Mouse (Mus musculus) heart, postnatal 0 days (tissue): ENCODE data around the gene Armc10. TPM values are rescaled to one million over a fixed set of nuclear protein-coding genes. Genes with fewer than 3 reads are reported as not detected.
"Not testable (repeated sequence)": the region's sequence is repeated elsewhere in the genome, so short reads cannot be mapped to it uniquely, and the experiment has no call there.

Experiments used
- ATAC-seq: fragments of 200-750 bp; cut with Nextera tagmentation; 2 replicates; pipeline ENCODE4 v1.8.0; 2017; ENCODE audit warnings: low read depth, moderate number of reproducible peaks, moderate library complexity; ENCODE audit not compliant: insufficient read depth
- DNase-seq: peaks from one replicate; pipeline ENCODE4 v3.0.0-alpha.2; 2016; ENCODE audit warnings: low spot score
- H3K27ac ChIP-seq: fragments of 300-500 bp; sonication (generic); 2 replicates; pipeline ENCODE4 v1.5.1; 2014; ENCODE audit warnings: low read depth, mild to moderate bottlenecking
- H3K27me3 ChIP-seq: fragments of 300-500 bp; sonication (generic); 2 replicates; pipeline ENCODE4 v1.6.1; 2014; ENCODE audit warnings: low read length, mixed read lengths; ENCODE audit not compliant: control insufficient read depth, insufficient read depth
- H3K36me3 ChIP-seq: fragments of 300-500 bp; sonication (generic); replicated peaks from 2 replicates; pipeline ENCODE4 v1.6.1; 2014; ENCODE audit warnings: low read length, mixed read lengths; ENCODE audit not compliant: control insufficient read depth, insufficient read depth
- H3K4me1 ChIP-seq: fragments of 300-500 bp; sonication (generic); 2 replicates; pipeline ENCODE4 v1.6.1; 2014; ENCODE audit warnings: antibody characterized with exemption; ENCODE audit not compliant: control insufficient read depth, insufficient read depth
- H3K4me2 ChIP-seq: fragments of 300-500 bp; sonication (generic); 2 replicates; pipeline ENCODE4 v1.6.1; 2014; ENCODE audit warnings: low read depth, mild to moderate bottlenecking, low read length, moderate library complexity
- H3K4me3 ChIP-seq: fragments of 300-500 bp; sonication (generic); 2 replicates; pipeline ENCODE4 v1.5.1; 2014; ENCODE audit warnings: low read depth, low read length
- H3K9ac ChIP-seq: fragments of 300-500 bp; sonication (generic); replicated peaks from 2 replicates; pipeline ENCODE4 v1.6.1; 2014; ENCODE audit warnings: low read depth, low read length, mixed read lengths
- H3K9me3 ChIP-seq: fragments of 300-500 bp; sonication (generic); replicated peaks from 2 replicates; pipeline ENCODE4 v1.6.1; 2016; ENCODE audit warnings: low read length; ENCODE audit not compliant: control insufficient read depth
- CTCF ChIP-seq: IDR thresholded peaks from 2 replicates; pipeline ENCODE4 v1.5.1; 2016; ENCODE audit warnings: antibody characterized with exemption, control low read depth, low read depth
- EP300 ChIP-seq: IDR thresholded peaks from 2 replicates; pipeline ENCODE4 v1.6.1; 2016; ENCODE audit warnings: antibody characterized with exemption, low read depth
- WGBS: fragments of 180-500 bp; shearing (Covaris S2); extraction: QIAGEN DNeasy Blood & Tissue Kit; methylation state at CpG from one replicate; pipeline ENCODE4 v1.1.7; 2014; 5-methylcytosine and 5-hydroxymethylcytosine counted together
- polyA plus RNA-seq: library from polyadenylated mRNA; unstranded; fragments of >200 nt; fragmentation: Nextera tagmentation; extraction: Ambion mirVana; gene quantifications from 2 replicates; pipeline ENCODE4 v1.2.1, GENCODE M21; 2015
- total RNA-seq: library from RNA; depleted of rRNA; stranded (reverse); fragments of >200 nt; gene quantifications from 2 replicates; pipeline ENCODE4 v1.2.3, GENCODE M21; 2014; ENCODE audit warnings: low replicate concordance

The Armc10 gene
- total and polyA plus RNA-seq, 2 experiments from 2014 or later, result 12.2 to 33.0 TPM

DNA sequence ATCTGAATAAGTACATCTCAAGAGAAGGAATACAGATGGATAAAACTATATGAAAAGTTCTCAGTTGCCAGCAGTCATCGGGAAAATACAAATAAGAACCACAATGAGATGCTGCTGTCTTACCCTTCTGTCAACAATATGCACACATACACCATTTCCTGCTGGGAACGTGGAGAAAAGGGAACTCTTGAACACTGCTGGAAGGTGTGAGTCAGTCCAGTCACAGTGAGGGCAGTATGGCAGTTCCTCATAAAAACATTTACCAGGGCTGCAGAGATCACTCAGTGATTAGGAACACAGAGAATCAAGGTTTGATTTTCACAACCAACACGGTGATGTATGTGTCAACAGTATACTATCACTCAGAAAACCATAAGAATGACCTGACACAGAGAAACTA, 34.6 kb upstream of the Armc10 start:
- Histone ChIP-seq H3K36me3 (no peaks in the 10 kb centered on the region), H3K27ac (no peak overlapping the region), H3K4me1 (no peaks in the 10 kb centered on the region), H3K4me2 (no peak overlapping the region), H3K9me3 (no peaks in the 10 kb centered on the region), H3K27me3 (no peaks in the 10 kb centered on the region), H3K4me3 (no peak overlapping the region), H3K9ac (no peak overlapping the region)
- 55% methylated on average over 3 of the region's 3 CpGs for WGBS
- TF ChIP-seq EP300, result no peak
- TF ChIP-seq CTCF, result no peak
- no peak for ATAC-seq
- no peak for DNase-seq

DNA sequence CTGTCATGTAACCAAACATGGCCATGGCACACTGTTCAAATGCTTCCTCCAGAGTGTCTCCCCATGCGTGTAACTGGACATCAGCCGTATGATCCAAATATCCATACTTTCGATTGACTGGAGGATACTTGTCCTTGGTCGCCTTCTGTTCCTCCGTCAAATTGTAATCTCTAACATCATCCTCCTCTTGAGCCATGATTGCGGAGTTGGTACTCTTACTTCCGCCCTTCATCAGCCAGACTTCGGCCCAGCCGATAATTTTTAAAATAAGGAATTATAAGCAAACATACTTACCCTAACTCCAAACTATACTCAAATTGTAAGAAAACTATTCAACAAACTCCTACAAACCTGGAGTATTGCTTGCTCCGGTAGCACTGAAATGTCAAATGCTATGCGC, 31.3 kb upstream of the Armc10 start:
- not testable (repeated sequence) for H3K9me3 ChIP-seq, H3K9ac ChIP-seq, H3K4me1 ChIP-seq, H3K36me3 ChIP-seq, H3K27ac ChIP-seq, H3K4me2 ChIP-seq, DNase-seq, H3K27me3 ChIP-seq, H3K4me3 ChIP-seq, ATAC-seq
- 93% methylated on average over 11 of the region's 11 CpGs for WGBS

GRCm38 (mm10) chr5:21616450-21617009, 29.1 kb upstream of the Armc10 start:
- ATAC-seq, result no peak
- no peaks in the 10 kb centered on the region for H3K27me3 ChIP-seq
- H3K9me3 ChIP-seq, result no peaks in the 10 kb centered on the region
- H3K4me3 ChIP-seq, result no peak overlapping the region
- DNase-seq, result no peak
- no peaks in the 10 kb centered on the region for H3K36me3 ChIP-seq
- WGBS, result 50% methylated on average over 3 of the region's 3 CpGs
- no peak overlapping the region for H3K4me2 ChIP-seq
- no peak overlapping the region for H3K9ac ChIP-seq
- no peak for TF ChIP-seq CTCF
- TF ChIP-seq EP300, result no peak
- H3K4me1 ChIP-seq, result no peaks in the 10 kb centered on the region
- no peak overlapping the region for H3K27ac ChIP-seq

DNA sequence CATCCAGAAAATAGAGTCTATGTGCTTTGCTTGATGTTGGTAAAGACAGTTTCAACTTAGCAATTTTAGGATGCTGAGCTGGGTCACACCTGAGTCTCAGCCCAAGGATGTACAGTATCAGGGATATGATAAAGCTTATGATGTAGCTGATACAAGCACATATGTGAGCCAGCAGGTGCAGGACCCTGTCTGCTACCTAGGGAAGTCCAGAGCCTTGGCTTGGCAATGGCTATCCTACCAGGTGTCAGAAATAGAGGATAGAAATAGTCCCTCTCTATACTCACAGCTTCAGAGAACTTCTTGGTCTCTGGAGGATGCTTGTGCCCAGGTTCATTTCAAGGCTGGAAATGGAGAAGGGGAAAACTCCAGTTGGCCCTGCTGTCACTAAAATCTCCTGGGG, 19.7 kb upstream of the Armc10 start:
- H3K27me3 ChIP-seq, result no peaks in the 10 kb centered on the region
- no peak overlapping the region for H3K9ac ChIP-seq
- H3K27ac ChIP-seq, result no peak overlapping the region
- no peak overlapping the region for H3K4me3 ChIP-seq
- H3K36me3 ChIP-seq, result no peaks in the 10 kb centered on the region
- no peak overlapping the region for H3K4me2 ChIP-seq
- no peaks in the 10 kb centered on the region for H3K4me1 ChIP-seq
- TF ChIP-seq CTCF (no peak), EP300 (no peak)
- H3K9me3 ChIP-seq, result no peaks in the 10 kb centered on the region
- DNase-seq, result no peak
- no peak for ATAC-seq

DNA sequence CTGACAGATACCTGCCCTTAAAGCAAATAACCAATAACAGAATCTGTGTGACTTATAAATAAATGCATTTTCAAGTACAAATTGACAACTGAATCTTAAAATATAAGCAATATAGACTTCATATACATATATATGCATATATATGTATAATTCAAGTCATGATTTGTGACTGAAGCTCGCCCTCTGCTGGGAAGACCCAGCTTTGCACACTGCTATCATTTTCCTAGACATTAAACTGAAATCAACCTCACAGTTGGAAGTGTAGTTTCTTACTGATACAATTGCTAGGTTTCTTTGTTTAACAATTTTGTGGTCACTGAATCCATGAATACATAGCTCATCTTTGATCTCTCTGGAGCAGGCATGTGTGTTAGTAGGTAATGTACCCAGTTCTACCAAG, 4.7 kb upstream of the Armc10 start:
- DNase-seq, result no peak

DNA sequence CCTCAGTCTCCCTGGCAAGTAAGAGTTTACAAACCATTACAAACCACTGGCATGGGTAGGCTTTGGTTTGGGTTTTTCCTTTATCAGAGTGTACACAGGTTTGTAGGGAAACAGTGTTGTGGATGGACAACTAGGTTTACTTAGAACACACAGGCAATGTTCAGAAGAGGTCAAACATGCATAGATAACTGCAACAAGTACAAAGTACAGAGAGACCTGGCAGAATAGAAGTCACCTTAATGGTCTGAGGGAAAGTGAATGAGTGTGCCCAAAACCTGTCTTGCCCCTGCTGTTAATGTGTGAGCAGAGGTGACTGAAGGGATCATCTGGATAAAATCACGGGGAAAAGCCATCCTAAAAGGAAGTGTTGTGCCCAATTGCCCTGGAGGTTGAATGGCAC, 2.0 kb upstream of the Armc10 start:
- Histone ChIP-seq H3K27ac (no peak overlapping the region), H3K4me2 (no peak overlapping the region), H3K9ac (no peak overlapping the region), H3K4me1 (peaks cover 13% of the 10 kb centered on the region), H3K9me3 (no peaks in the 10 kb centered on the region), H3K27me3 (no peaks in the 10 kb centered on the region), H3K36me3 (peaks cover 6% of the 10 kb centered on the region; the same call in 1 of the 2 replicates), H3K4me3 (no peak overlapping the region)
- DNase-seq (no peak), ATAC-seq (no peak)
- 21% methylated on average over 1 of the region's 1 CpGs for WGBS
- TF ChIP-seq CTCF, result no peak
- TF ChIP-seq EP300, result no peak

More for the DNA sequence above, 4.7 kb upstream of the Armc10 start:
- H3K36me3 ChIP-seq, result no peaks in the 10 kb centered on the region
- 5% methylated on average over 1 of the region's 1 CpGs for WGBS
- ATAC-seq, result no peak
- no peak overlapping the region for H3K4me2 ChIP-seq
- peak; percentile 73 for TF ChIP-seq CTCF
- no peak for TF ChIP-seq EP300
- H3K4me1 ChIP-seq, result 0 out of 2 replicates have a peak, but pooled peaks cover 5% of the 10 kb centered on the region
- H3K27ac ChIP-seq, result no peak overlapping the region
- no peak overlapping the region for H3K4me3 ChIP-seq
- no peaks in the 10 kb centered on the region for H3K27me3 ChIP-seq
- no peaks in the 10 kb centered on the region for H3K9me3 ChIP-seq
- no peak overlapping the region for H3K9ac ChIP-seq
